Mouse (Mus musculus) kidney, adult 2 months (tissue): ENCODE results near the gene Tmem262. TPM values are rescaled to one million over a fixed set of nuclear protein-coding genes. Genes with fewer than 3 reads are reported as not detected.

Experiments
- DNase-seq: peaks from one replicate; pipeline ENCODE4 v3.0.0; 2021
- H3K27ac ChIP-seq: fragments of 200-500 bp; 2 replicates; pipeline ENCODE4 v1.5.1; 2012; ENCODE audit warnings: low read depth, low read length, control low read depth, inconsistent platforms; ENCODE audit not compliant: insufficient read depth
- H3K27me3 ChIP-seq: fragments of 200-500 bp; replicated peaks from 2 replicates; pipeline ENCODE4 v1.6.1; 2012; ENCODE audit warnings: mild to moderate bottlenecking, moderate library complexity, low read length, inconsistent platforms; ENCODE audit not compliant: control insufficient read depth, insufficient read depth
- H3K36me3 ChIP-seq: fragments of 200-500 bp; 2 replicates; pipeline ENCODE4 v1.6.1; 2012; ENCODE audit warnings: mild to moderate bottlenecking, moderate library complexity, low read length, inconsistent platforms; ENCODE audit not compliant: control insufficient read depth, insufficient read depth
- H3K4me1 ChIP-seq: fragments of 200-500 bp; 2 replicates; pipeline ENCODE4 v1.6.1; 2011; ENCODE audit warnings: low read length; ENCODE audit not compliant: control insufficient read depth, insufficient read depth
- H3K4me3 ChIP-seq: fragments of 200-500 bp; 2 replicates; pipeline ENCODE4 v1.5.1; 2011; ENCODE audit warnings: mild to moderate bottlenecking, low read depth, low read length, control low read depth; ENCODE audit not compliant: insufficient read depth
- CTCF ChIP-seq: fragments of 200-500 bp; conservative IDR thresholded peaks from 2 replicates; pipeline ENCODE4 v1.5.1; 2011; ENCODE audit warnings: low read depth, mild to moderate bottlenecking, control low read depth, low read length, moderate library complexity, mixed read lengths; ENCODE audit not compliant: insufficient read depth, insufficient read length
- POLR2A ChIP-seq: fragments of 200-500 bp; IDR thresholded peaks from one replicate; pipeline ENCODE4 v1.6.1; 2011; ENCODE audit warnings: low read depth, low read length, control low read depth
- WGBS: fragments of 180-500 bp; shearing (Covaris S2); methylation state at CpG from one replicate; pipeline ENCODE4 v1.1.7; 2018; 5-methylcytosine and 5-hydroxymethylcytosine counted together
- polyA plus RNA-seq: library from polyadenylated mRNA; depleted of rRNA; stranded (reverse); fragments of >200 nt; gene quantifications from 2 replicates; pipeline ENCODE4 v1.2.3, GENCODE M21; 2012

The Tmem262 gene
- polyA plus RNA-seq, 1 experiment: 0.58 TPM

DNA sequence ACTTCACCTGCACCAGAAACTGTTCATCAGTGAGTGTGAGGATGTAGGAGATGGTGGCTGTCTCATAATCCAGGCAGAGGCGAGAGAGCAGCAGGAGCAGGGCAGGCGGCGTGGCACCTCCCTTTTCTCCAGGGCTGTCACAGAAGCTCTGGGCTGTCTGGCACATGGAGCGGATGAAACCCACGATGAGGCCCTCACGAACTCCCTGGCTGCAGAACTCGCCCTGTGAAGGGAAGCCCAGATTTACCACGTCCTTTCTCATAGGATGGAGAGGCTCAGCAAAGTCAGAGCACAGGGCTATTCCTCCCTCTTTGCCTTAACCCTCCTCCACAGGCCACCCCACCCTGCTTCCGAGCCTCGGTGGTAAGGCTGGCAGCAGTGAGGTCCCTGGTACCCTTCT lies 10.0 kb upstream of the Tmem262 start:
- Histone ChIP-seq H3K27ac (no peak overlapping the region), H3K27me3 (no peaks in the 10 kb centered on the region), H3K4me1 (peaks cover 8% of the 10 kb centered on the region; the same call in 1 of the 2 replicates), H3K4me3 (no peak overlapping the region), H3K36me3 (no peaks in the 10 kb centered on the region; the same call in 1 of the 2 replicates)
- no peak for DNase-seq
- TF ChIP-seq POLR2A (no peak), CTCF (no peak)
- 91% methylated on average over 10 of the region's 10 CpGs for WGBS

DNA sequence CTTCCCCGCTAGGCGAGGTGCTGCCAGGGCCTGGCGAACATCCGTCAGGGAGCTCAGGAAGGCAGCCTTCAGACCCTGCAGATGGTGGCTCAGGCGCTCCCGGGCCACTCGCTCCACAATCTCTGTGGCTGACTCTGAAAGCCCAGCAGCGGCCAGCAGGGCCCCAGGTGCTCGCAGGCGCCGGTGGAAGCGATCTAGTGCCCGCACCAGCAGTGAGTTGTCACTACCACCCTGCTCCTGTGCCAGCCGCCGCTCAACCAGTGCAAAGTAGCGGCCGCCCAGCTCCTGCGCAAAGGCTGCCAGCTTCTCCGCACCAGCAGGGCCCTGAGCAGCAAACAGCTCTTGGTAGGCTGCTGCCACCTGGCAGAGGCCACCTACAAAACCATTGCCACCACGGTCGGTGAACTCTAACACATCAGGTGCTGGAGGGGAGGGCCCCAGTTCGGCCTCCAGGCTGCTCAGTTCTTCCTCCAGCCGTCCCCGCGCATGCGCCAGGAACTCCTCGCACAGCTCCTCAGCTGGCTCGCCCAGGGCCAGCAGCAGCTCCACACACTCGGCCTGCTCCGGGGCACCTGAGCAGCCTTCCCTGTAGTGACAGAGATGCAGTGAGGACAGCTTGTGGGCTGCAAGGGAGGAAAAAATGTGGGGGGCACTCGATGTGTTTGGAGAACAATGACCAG lies 9.1 kb upstream of the Tmem262 start:
- H3K36me3 ChIP-seq: no peaks in the 10 kb centered on the region; the same call in 1 of the 2 replicates
- WGBS: 93% methylated on average over 31 of the region's 31 CpGs
- H3K27me3 ChIP-seq: no peaks in the 10 kb centered on the region
- no peak for TF ChIP-seq CTCF
- no peak for TF ChIP-seq POLR2A
- H3K27ac ChIP-seq: no peak overlapping the region
- no peak overlapping the region for H3K4me3 ChIP-seq
- peaks cover 8% of the 10 kb centered on the region; the same call in 1 of the 2 replicates for H3K4me1 ChIP-seq
- DNase-seq: no peak

DNA sequence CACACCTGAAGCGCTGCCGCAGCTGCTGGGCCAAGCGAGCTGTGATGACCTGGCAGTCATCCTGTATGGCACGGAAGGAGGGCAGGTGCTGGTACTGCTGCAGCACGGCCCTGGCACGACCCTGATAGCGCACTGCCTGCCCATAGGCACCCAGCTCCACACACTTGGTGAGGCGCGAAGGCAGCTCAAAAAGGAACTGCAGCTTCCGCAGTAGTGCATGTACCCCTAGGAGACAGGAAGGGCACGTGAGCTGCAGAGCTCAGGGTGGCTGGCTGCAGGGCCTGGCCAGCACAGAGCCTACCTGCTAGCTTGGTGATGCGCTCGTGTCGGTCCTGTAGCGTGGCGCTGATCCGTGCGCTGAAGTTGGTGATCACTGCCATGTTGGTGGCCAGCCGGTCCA lies 8.6 kb upstream of the Tmem262 start:
- no peak overlapping the region for H3K4me3 ChIP-seq
- H3K27ac ChIP-seq: no peak overlapping the region
- peaks cover 11% of the 10 kb centered on the region for H3K4me1 ChIP-seq
- no peak for DNase-seq
- no peaks in the 10 kb centered on the region for H3K27me3 ChIP-seq
- no peaks in the 10 kb centered on the region; the same call in 1 of the 2 replicates for H3K36me3 ChIP-seq
- WGBS: 91% methylated on average over 19 of the region's 19 CpGs
- TF ChIP-seq CTCF (no peak), POLR2A (no peak)

DNA sequence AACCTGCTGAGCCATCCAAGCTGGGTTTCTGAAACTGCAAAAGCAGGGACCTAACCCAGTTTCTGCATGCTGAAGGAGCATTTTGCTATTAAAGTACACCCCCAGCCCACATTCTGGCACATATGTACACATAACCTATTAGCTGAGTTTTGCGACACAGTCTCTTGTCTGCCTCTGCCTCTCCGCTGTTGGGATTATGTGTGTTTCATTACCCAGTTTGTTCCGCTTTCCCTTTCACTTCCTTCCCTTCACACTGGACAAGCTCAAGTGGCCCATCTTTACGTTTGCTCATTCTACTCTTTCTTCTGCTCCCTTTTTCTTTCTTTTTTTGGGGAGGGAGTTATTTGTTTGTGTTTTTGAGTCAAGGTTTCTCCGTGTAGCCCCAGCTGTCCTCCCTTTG lies 5.9 kb upstream of the Tmem262 start:
- TF ChIP-seq CTCF: no peak
- TF ChIP-seq POLR2A: no peak
- H3K27ac ChIP-seq: no peak overlapping the region
- no peaks in the 10 kb centered on the region; the same call in 1 of the 2 replicates for H3K36me3 ChIP-seq
- H3K4me1 ChIP-seq: peaks cover 5% of the 10 kb centered on the region
- H3K4me3 ChIP-seq: no peak overlapping the region
- H3K27me3 ChIP-seq: no peaks in the 10 kb centered on the region
- 93% methylated on average over 5 of the region's 5 CpGs for WGBS
- no peak for DNase-seq

DNA sequence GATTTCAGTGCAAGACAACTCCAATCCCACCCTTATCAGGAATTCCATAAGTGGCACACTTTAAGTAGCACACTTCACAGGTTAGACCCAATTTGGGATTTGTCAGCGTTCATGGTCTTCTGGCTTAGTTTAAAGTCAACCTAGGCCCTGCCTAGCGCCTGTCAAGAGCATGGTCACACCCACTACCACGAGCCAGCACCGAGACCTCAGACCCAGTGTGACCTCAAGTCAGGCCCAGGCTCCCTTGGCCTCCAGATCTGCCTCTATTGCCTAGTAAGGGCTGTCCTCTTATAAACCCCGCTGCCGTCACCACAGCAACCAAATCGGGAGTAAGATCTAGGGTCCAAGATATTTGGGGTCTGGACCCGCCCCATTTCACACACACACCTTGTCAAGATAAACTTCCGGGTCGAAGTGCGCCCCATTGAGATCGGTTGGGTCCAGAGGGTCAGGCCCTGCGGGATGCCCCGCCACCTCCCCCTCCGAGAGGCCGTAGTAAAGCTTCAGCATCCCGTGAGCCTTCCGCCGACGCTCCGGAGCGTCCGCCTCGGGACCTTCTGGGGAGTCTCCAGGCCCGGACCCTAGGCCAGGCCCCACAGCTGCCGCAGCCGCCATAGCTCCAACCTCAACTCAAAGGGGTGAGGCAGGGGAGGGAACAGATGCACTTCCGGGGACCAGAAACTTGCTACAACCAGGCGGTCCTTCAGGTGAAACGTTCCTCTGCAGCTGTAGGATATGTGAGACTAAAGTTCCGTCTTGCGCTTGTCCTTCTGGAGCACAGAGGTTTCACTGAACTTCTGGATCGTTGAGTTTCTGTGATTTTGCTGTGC lies 3.1 kb upstream of the Tmem262 start, which contains the start of gene Vps51:
Gene Vps51 (minus strand): TSS at position 668 of the 830 bp plus-strand sequence.
- Histone ChIP-seq H3K4me1 (peaks cover 5% of the 10 kb centered on the region), H3K27me3 (no peaks in the 10 kb centered on the region), H3K36me3 (no peaks in the 10 kb centered on the region), H3K4me3 (peak within 1 kb of the TSS; percentile 73), H3K27ac (peak within 1 kb of the TSS; percentile 61)
- under 1% methylated on average over 33 of the region's 33 CpGs for WGBS
- peak; percentile 95 for DNase-seq
- TF ChIP-seq CTCF (no peak), POLR2A (no peak)

GRCm38 (mm10) chr19:6082156-6082555 lies 2.3 kb downstream of the Tmem262 start, which contains the start of gene Gm28374:
Gene Gm28374 (minus strand): TSS chr19:6082256.
- no peak for DNase-seq
- H3K36me3 ChIP-seq: no peaks in the 10 kb centered on the region
- H3K4me3 ChIP-seq: no peak within 1 kb of the TSS
- 88% methylated on average over 9 of the region's 9 CpGs for WGBS
- TF ChIP-seq POLR2A (no peak), CTCF (no peak)
- no peaks in the 10 kb centered on the region for H3K27me3 ChIP-seq
- H3K4me1 ChIP-seq: no peaks in the 10 kb centered on the region; the same call in 1 of the 2 replicates
- no peak within 1 kb of the TSS for H3K27ac ChIP-seq
